Mouse (Mus musculus): Measurements from ENCODE around the gene Ppp2r5c.

DNA sequence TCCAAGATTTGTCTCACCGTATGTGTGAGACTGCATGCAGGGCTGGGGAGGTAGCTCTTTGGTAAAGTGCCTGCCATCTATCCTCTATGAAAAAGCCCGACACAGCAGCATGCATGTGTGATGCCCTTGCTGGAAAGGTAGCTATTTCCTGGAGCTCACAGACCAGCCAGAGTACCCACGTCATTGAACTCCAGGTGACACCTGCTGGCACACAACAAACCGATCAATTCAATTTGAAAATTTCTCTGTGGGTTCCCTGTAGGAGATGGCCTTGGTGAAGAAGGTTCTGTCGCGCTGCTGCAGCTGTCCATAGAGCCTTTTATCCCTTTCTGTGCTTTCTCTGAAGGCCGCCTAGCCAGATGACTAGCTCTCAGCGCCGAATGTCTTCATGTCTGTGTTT is 92.9 kb downstream of the Ppp2r5c start:
- TF ChIP-seq EP300 (IDR thresholded peaks at IDR 0.05; ENCODE audit: low read depth), result no peak
- TF ChIP-seq CTCF (IDR thresholded peaks at IDR 0.05; ENCODE audit: low read depth), result no peak
